Mouse (Mus musculus): ENCODE results near the gene Sectm1a. TPM values are rescaled to one million over a fixed set of nuclear protein-coding genes. Genes with fewer than 3 reads are reported as not detected.

The Sectm1a gene
- polyA plus RNA-seq (2014; fragmentation: Nextera tagmentation; extraction: Ambion mirVana): 0.30 TPM in 1 of 2 replicates, not detected in the other

DNA sequence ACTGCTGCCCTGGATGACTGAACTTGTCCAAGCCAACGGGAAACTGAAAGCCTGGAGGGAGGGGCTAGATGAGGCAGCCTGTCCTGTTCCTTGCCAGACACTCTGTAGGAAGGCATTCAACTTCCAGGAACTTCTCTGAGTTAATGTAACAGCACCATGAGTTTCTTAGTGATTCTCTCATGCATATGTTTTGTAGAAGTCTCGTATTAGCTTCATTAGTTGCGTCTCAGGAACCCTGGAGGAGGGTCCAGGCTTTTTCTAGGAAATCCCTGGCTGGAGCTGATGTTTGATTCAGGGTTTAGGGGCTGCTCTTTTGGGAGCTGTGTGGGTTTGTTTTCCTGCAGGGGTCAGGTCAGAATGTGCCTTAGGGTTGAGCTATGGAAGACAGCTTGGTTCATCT is at the start of gene Sectm1a:
Gene Sectm1a (minus strand): TSS at position 101 of the 400 bp plus-strand sequence.
- H3K4me1 ChIP-seq (ENCODE audit: insufficient read depth): no peaks in the 10 kb centered on the region
- ATAC-seq (ENCODE audit: insufficient read depth) (no peak), DNase-seq (no peak)
- TF ChIP-seq CTCF (IDR thresholded peaks at IDR 0.05; ENCODE audit: low read depth): no peak
- no peaks in the 10 kb centered on the region for H3K36me3 ChIP-seq (ENCODE audit: insufficient read depth)
- H3K4me3 ChIP-seq (ENCODE audit: low read depth, low read length): no peak within 1 kb of the TSS
- 65% methylated on average over 3 of the region's 3 CpGs for WGBS
- no peak within 1 kb of the TSS for H3K27ac ChIP-seq (ENCODE audit: low read depth)
- no peaks in the 10 kb centered on the region for H3K27me3 ChIP-seq (ENCODE audit: insufficient read depth, low read length)
- H3K4me2 ChIP-seq: no peak within 1 kb of the TSS
- no peak within 1 kb of the TSS for H3K9ac ChIP-seq
- no peaks in the 10 kb centered on the region for H3K9me3 ChIP-seq (ENCODE audit: low read depth, low read length)

DNA sequence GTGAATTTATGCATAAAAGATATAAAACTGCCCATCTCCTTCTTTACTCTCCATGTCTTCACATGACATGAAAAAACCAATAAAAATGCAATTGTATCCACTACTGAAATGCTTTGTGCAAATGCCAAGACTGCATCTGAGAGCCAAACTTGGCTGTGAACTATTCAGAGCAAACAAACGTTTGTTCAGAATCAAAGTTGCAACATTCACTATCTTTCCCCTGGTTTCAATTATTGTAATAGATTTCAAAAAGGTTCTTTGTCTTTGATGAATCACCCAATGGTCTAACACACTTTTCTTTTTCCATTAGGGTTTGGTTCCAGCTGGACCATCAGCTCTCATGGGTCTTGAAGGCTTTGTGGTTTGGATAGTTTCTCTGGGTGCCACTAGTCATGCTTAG is 48.6 kb upstream of the Sectm1a start:
- H3K9ac ChIP-seq: no peak overlapping the region
- ATAC-seq (ENCODE audit: insufficient read depth) (no peak), DNase-seq (peak; percentile 47)
- H3K36me3 ChIP-seq (ENCODE audit: insufficient read depth): no peaks in the 10 kb centered on the region
- H3K4me2 ChIP-seq: no peak overlapping the region
- no peaks in the 10 kb centered on the region for H3K4me1 ChIP-seq (ENCODE audit: insufficient read depth)
- no peak overlapping the region for H3K27ac ChIP-seq (ENCODE audit: low read depth)
- no peaks in the 10 kb centered on the region for H3K27me3 ChIP-seq (ENCODE audit: insufficient read depth, low read length)
- 41% methylated on average over 1 of the region's 1 CpGs for WGBS
- TF ChIP-seq CTCF (IDR thresholded peaks at IDR 0.05; ENCODE audit: low read depth): no peak
- no peaks in the 10 kb centered on the region for H3K9me3 ChIP-seq (ENCODE audit: low read depth, low read length)
- no peak overlapping the region for H3K4me3 ChIP-seq (ENCODE audit: low read depth, low read length)

DNA sequence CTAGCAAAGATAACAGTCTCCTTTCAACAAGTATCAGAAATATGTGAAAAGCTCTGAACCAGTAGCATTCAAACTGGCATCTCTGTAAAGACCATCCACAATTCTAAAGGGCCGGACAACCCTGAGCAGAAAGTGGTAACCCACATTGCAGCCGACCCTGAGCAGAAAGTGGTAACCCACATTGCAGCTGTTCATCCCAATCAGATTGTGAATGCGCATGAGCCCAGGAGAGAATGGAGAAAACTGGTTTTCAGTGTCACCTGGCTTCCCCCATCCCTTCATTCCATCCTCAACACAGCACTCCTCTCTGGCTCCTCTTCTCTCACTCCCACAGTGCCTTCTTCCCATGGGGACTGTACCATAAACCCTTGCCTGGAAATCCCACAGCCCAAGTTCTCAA is 46.4 kb upstream of the Sectm1a start:
- Histone ChIP-seq H3K27me3 (ENCODE audit: insufficient read depth, low read length) (no peaks in the 10 kb centered on the region), H3K4me2 (no peak overlapping the region), H3K4me3 (ENCODE audit: low read depth, low read length) (no peak overlapping the region), H3K9ac (no peak overlapping the region), H3K36me3 (ENCODE audit: insufficient read depth) (no peaks in the 10 kb centered on the region), H3K9me3 (ENCODE audit: low read depth, low read length) (no peaks in the 10 kb centered on the region), H3K4me1 (ENCODE audit: insufficient read depth) (no peaks in the 10 kb centered on the region), H3K27ac (ENCODE audit: low read depth) (no peak overlapping the region)
- WGBS: 92% methylated on average over 3 of the region's 3 CpGs
- no peak for TF ChIP-seq CTCF (IDR thresholded peaks at IDR 0.05; ENCODE audit: low read depth)
- DNase-seq: no peak
- ATAC-seq (ENCODE audit: insufficient read depth): no peak

DNA sequence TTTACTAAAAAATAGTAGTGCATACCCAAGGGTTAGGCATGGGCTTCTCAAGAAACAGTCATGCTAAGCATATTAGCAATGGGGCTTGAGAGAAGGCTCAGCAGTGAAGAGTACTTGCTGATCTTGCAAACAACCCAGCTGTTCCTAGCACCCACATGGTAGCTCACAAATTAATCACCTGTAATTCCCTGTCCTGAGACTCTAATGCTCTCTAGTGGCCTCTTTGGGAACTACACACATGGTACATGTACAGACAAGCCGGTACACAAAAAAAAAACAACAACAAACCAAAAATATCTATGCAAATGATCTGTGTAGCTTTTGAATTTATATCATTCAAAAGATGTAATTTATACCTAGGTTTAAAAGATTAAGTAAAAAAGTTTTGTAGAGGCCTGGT is 45.4 kb upstream of the Sectm1a start:
- no peak overlapping the region for H3K4me2 ChIP-seq
- H3K4me3 ChIP-seq (ENCODE audit: low read depth, low read length): no peak overlapping the region
- DNase-seq (peak; percentile 45), ATAC-seq (ENCODE audit: insufficient read depth) (no peak)
- no peaks in the 10 kb centered on the region for H3K9me3 ChIP-seq (ENCODE audit: low read depth, low read length)
- H3K4me1 ChIP-seq (ENCODE audit: insufficient read depth): no peaks in the 10 kb centered on the region
- 84% methylated on average over 1 of the region's 1 CpGs for WGBS
- no peaks in the 10 kb centered on the region for H3K27me3 ChIP-seq (ENCODE audit: insufficient read depth, low read length)
- H3K36me3 ChIP-seq (ENCODE audit: insufficient read depth): no peaks in the 10 kb centered on the region
- TF ChIP-seq CTCF (IDR thresholded peaks at IDR 0.05; ENCODE audit: low read depth): peak; percentile 60
- no peak overlapping the region for H3K9ac ChIP-seq
- H3K27ac ChIP-seq (ENCODE audit: low read depth): no peak overlapping the region

DNA sequence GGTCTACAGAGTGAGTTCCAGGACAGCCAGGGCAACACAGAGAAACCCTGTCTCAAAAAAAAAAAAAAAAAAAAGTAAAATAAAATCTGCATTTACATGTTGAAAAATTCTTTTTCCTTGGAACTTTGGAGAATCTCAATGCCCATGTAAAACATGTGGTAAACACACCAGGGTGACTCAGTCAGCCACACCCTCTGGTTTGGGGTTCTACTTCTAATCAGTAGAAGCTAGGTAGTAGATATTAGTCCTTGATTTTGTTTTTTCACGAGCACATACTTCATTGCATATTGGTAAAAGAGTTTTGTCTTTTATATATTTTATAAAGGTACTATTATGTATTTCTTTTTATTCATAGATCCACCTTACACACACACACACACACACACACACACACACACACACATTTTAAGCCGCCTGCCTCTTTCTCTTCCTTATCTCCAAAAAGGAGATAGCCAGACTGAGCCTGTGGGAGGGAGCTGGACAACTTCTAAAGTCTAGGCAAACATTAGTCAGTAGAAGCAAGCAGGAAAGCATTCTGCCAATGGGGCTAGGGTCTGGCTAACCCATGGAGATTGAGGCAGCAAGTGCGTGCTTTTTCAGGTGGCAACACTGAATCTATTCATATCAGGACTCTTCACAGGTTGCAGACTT is 44.6 kb upstream of the Sectm1a start:
- no peak overlapping the region for H3K4me3 ChIP-seq (ENCODE audit: low read depth, low read length)
- H3K4me2 ChIP-seq: no peak overlapping the region
- no peaks in the 10 kb centered on the region for H3K27me3 ChIP-seq (ENCODE audit: insufficient read depth, low read length)
- no peaks in the 10 kb centered on the region for H3K4me1 ChIP-seq (ENCODE audit: insufficient read depth)
- no peak for ATAC-seq (ENCODE audit: insufficient read depth)
- DNase-seq: no peak
- no peak for TF ChIP-seq CTCF (IDR thresholded peaks at IDR 0.05; ENCODE audit: low read depth)
- H3K9ac ChIP-seq: no peak overlapping the region
- H3K36me3 ChIP-seq (ENCODE audit: insufficient read depth): no peaks in the 10 kb centered on the region
- no peak overlapping the region for H3K27ac ChIP-seq (ENCODE audit: low read depth)
- WGBS: 69% methylated on average over 3 of the region's 3 CpGs
- H3K9me3 ChIP-seq (ENCODE audit: low read depth, low read length): no peaks in the 10 kb centered on the region

DNA sequence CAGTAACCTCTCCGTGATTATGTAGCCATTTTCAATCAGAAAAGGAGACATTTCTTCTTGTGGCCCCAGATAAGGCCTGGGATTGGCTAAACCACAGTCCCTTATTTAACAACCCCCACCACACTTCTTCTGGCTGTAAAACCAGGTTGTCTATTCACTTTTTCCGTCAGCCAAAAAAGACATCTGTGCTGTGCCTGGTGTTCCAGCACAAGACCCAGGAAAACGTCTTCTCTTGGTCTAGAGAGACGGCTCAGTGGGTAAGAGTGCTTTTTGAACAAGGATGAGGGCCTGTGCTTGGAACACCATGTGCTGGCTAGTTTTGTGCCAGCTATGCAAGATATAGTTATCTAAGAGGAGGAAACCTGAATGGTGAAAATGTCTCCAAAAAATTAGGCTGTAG is 42.4 kb upstream of the Sectm1a start:
- no peak overlapping the region for H3K27ac ChIP-seq (ENCODE audit: low read depth)

DNA sequence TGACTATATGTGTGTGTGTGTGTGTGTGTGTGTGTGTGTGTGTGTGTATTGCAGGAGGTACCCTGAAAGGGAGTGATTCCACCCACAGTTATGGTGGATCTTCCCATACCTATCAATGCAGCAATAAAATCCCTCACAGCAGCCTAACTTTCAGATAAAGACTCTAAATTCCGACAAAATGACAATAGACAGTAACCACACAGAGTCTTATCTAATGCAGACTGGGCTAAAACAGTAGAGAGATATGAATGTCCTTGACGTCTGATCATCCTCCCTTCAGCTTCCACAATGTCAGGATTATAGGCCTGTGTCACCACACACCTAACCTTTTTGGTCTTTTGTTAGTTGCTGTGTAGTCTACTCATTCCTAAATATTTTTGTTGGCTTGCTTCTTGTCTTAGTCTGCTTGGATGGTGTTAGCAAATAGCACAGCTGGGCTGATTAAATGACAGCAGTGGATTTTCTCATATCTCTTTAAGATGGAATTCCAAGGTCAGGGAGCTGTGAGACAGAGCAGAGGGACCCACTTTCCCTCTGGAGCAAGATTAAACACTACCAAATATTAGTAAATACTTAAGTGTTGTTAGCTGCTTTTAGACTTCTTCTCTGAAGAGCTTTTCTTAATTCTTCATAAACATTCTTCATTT is 41.1 kb upstream of the Sectm1a start:
- H3K27ac ChIP-seq (ENCODE audit: low read depth): peak overlapping the region; percentile 78
- 19% methylated on average over 2 of the region's 2 CpGs for WGBS
- H3K36me3 ChIP-seq (ENCODE audit: insufficient read depth): no peaks in the 10 kb centered on the region
- DNase-seq (peak; percentile 79), ATAC-seq (ENCODE audit: insufficient read depth) (peak; percentile 77)
- no peak overlapping the region for H3K4me3 ChIP-seq (ENCODE audit: low read depth, low read length)
- H3K9ac ChIP-seq: no peak overlapping the region
- H3K4me1 ChIP-seq (ENCODE audit: insufficient read depth): no peaks in the 10 kb centered on the region
- H3K9me3 ChIP-seq (ENCODE audit: low read depth, low read length): no peaks in the 10 kb centered on the region
- TF ChIP-seq CTCF (IDR thresholded peaks at IDR 0.05; ENCODE audit: low read depth): no peak
- no peak overlapping the region for H3K4me2 ChIP-seq
- no peaks in the 10 kb centered on the region for H3K27me3 ChIP-seq (ENCODE audit: insufficient read depth, low read length)

More for the DNA sequence above, 42.4 kb upstream of the Sectm1a start:
- H3K4me2 ChIP-seq: no peak overlapping the region
- no peak overlapping the region for H3K9ac ChIP-seq
- ATAC-seq (ENCODE audit: insufficient read depth) (no peak), DNase-seq (no peak)
- no peak for TF ChIP-seq CTCF (IDR thresholded peaks at IDR 0.05; ENCODE audit: low read depth)
- no peaks in the 10 kb centered on the region for H3K27me3 ChIP-seq (ENCODE audit: insufficient read depth, low read length)
- H3K4me1 ChIP-seq (ENCODE audit: insufficient read depth): no peaks in the 10 kb centered on the region
- no peak overlapping the region for H3K4me3 ChIP-seq (ENCODE audit: low read depth, low read length)
- no peaks in the 10 kb centered on the region for H3K36me3 ChIP-seq (ENCODE audit: insufficient read depth)
- H3K9me3 ChIP-seq (ENCODE audit: low read depth, low read length): no peaks in the 10 kb centered on the region
- 85% methylated on average over 4 of the region's 4 CpGs for WGBS
